Mouse (Mus musculus): Measurements from ENCODE around the gene Pex16. TPM values are rescaled to one million over a fixed set of nuclear protein-coding genes. Genes with fewer than 3 reads are reported as not detected.

Pex16 gene
- 28.4 and 37.6 TPM in 2 replicates for polyA plus RNA-seq (2012; rRNA removed)

DNA sequence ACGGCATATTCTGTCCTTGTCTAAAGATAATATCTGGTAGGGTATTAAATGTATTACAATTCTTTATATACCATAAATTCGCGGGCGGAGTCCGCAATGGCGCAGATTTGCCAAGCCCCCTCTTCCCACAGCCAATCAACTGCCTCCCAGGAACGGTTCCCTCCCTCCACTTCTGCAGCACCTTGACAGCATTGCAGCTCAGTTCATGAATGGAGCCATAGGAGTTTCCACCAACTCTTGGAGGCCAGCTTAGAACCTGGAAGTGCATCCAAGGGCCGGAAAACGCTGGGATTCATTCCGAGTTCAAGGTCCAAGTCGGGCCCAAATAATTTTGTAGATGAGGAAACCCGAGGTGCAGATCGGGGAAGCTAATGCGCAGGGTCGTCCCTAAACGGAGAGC lies at the start of gene Pex16, which contains the start of gene Large2:
TSS of gene Pex16 (plus strand) at position 163 of the 400 bp plus-strand sequence.
TSS of gene Large2 (minus strand) at position 356 of the 400 bp plus-strand sequence.

DNA sequence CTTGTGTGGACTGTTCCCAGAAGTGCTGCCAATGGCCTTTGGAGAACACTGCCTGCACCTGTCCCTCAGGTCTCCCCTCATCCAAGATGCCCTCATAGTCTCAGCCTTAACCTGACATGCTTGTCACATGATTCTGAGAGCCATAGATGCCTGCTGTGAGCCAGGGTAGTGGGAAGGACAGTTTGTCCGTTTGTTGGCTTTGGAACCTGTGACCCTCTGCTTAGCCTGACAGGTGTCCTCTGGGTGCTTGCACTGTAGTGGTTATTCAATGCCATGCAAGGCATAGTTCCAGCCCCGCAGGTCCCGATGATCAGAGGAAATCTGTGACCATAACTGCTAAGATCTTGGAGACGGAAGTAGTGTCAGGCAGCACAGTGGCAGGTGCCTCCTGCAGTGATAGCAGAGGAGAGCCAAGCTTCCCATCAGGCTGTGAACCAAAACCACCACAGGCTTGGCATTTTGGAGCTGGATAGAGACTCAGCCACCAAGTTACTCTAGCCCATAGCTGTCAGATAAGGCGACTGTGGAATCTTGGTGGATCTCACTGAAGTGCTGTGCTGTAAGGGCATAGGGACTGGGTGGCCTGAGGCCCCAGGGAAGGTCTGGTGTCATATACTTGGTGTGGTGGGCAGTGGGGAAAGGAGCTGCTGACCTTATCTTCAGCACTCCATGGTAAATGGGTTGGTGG lies 7.6 kb downstream of the Pex16 start, which contains the start of gene 1700029I15Rik:
TSS of gene 1700029I15Rik (plus strand) at position 638 of the 688 bp plus-strand sequence.

DNA sequence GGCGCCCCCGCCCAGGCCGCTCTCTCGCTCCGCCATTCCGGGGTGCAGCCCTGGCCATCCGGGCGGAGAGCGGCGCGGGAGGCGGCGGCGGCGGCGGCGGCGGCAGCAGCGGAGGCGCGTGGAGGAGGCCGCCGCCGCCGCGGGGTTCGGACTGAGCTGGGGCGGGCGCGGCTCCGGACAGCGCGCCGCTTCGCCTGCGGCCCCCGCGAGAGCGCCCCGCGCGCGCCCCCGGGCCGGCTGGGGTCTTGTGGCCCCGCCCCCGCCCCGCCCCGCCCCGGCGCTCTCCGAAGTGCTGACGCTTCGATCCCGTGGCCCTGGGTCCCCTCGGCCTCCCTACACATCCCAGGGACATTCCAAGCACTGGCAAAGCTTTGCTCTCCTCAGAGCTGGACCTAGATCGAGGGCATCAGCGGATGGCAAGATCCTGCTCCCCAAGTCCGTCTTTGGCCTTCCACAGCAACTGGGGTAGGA lies 26.6 kb downstream of the Pex16 start, which contains the start of gene Mapk8ip1:
TSS of gene Mapk8ip1 (minus strand) at position 173 of the 471 bp plus-strand sequence.

Other genes starting within 250 kb of the Pex16 start
- 18.8 and 24.3 TPM in 2 replicates for gene Large2, start 193 bp downstream of the Pex16 start, polyA plus RNA-seq (2012; rRNA removed)
- gene 1700029I15Rik, start 7.9 kb downstream of the Pex16 start, polyA plus RNA-seq (2012; rRNA removed): 1.9 and 4.2 TPM in 2 replicates
- gene Mapk8ip1, start 26.6 kb downstream of the Pex16 start, polyA plus RNA-seq (2012; rRNA removed): 9.8 and 13.1 TPM in 2 replicates
- 5.8 and 6.1 TPM in 2 replicates for gene Cry2, start 59.4 kb downstream of the Pex16 start, polyA plus RNA-seq (2012; rRNA removed)
- 101 and 119 TPM in 2 replicates for gene Slc35c1, start 85.9 kb downstream of the Pex16 start, polyA plus RNA-seq (2012; rRNA removed)
- 3.6 and 5.4 TPM in 2 replicates for gene Chst1, start 225.0 kb downstream of the Pex16 start, polyA plus RNA-seq (2012; rRNA removed)

All from stomach, adult 2 months (tissue).